Mouse (Mus musculus): ENCODE data around the gene Ywhae.

Ywhae gene

GRCm38 (mm10) chr11:75796536-75797246 is 64.0 kb downstream of the Ywhae start:
- DNase-seq = no peak

GRCm38 (mm10) chr11:75801369-75801768 is 68.7 kb downstream of the Ywhae start:
- no peak for DNase-seq

GRCm38 (mm10) chr11:75801771-75802550 is 69.3 kb downstream of the Ywhae start:
- DNase-seq = no peak

- no peak for DNase-seq
Measured at GRCm38 (mm10) chr11:75807486-75807885, 74.8 kb downstream of the Ywhae start.

- no peak for DNase-seq
Measured at GRCm38 (mm10) chr11:75810526-75810925, 77.9 kb downstream of the Ywhae start.

- no peak for DNase-seq
Measured at GRCm38 (mm10) chr11:75811900-75812299, 79.2 kb downstream of the Ywhae start.

- DNase-seq = no peak
Measured at GRCm38 (mm10) chr11:75813085-75813484, 80.4 kb downstream of the Ywhae start.

Data from thymus, postnatal 14 days (tissue).